ENCODE assay signal across 20 mouse cellular contexts in genomic region chr7:43775311-43776057, GRCm38 (mm10). TPM values are rescaled to one million over a fixed set of nuclear protein-coding genes. Genes with fewer than 3 reads are reported as not detected.
DNase-seq lines count a peak whose midpoint lies in the region; ATAC-seq and TF ChIP-seq lines count a peak whose summit lies in the region.
"Had no signal": no experiment of that assay in that cellular context is flagged by ENCODE, and none has a peak within 500 bp of the region (broad histone marks: within the 10 kb centered on the region; RNA-seq: fewer than 3 reads in every experiment).

No protein-coding gene starts in this region.

- peaks cover 6% of the 10 kb centered on the region for H3K4me1 ChIP-seq in midbrain, embryonic 11.5 days (ENCODE audit: control insufficient read depth, insufficient read depth, low read length)
- no peaks in the 10 kb centered on the region for H3K4me1 ChIP-seq in midbrain, embryonic 15.5 days
- peaks cover 7% of the 10 kb centered on the region for H3K4me1 ChIP-seq in ES-Bruce4 (ENCODE audit: control insufficient read depth, insufficient read depth, low read length)
- H3K4me1 ChIP-seq in limb, embryonic 10.5 days, result peaks cover 5% of the 10 kb centered on the region; the same call in 1 of the 2 replicates
- H3K4me1 ChIP-seq: heart, embryonic 13.5 days; hindbrain, embryonic 13.5 days; limb, embryonic 13.5 days had no signal

- H3K4me2 ChIP-seq in midbrain, embryonic 11.5 days, result no peak overlapping the region
- no peak overlapping the region for H3K4me2 ChIP-seq in midbrain, embryonic 15.5 days
- H3K4me2 ChIP-seq: heart, embryonic 13.5 days; hindbrain, embryonic 13.5 days; limb, embryonic 13.5 days; lung, embryonic 14.5 days had no signal

- H3K27me3 ChIP-seq in midbrain, embryonic 11.5 days (ENCODE audit: control insufficient read depth, insufficient read depth, low read length), result no peaks in the 10 kb centered on the region
- no peaks in the 10 kb centered on the region for H3K27me3 ChIP-seq in midbrain, embryonic 15.5 days (replicated peaks)
- H3K27me3 ChIP-seq in ES-Bruce4 (ENCODE audit: control insufficient read depth, insufficient read depth, low read length, poor library complexity, severe bottlenecking), result no peaks in the 10 kb centered on the region
- no peaks in the 10 kb centered on the region for H3K27me3 ChIP-seq in limb, embryonic 10.5 days (ENCODE audit: low read depth, poor library complexity, severe bottlenecking)
- H3K27me3 ChIP-seq: heart, embryonic 13.5 days; hindbrain, embryonic 13.5 days; limb, embryonic 13.5 days had no signal

- no peak overlapping the region for H3K4me3 ChIP-seq in midbrain, embryonic 11.5 days (ENCODE audit: low read depth, low read length)
- H3K4me3 ChIP-seq in midbrain, embryonic 15.5 days, result no peak overlapping the region
- H3K4me3 ChIP-seq in ES-Bruce4 (ENCODE audit: low read depth, low read length), result no peak overlapping the region
- no peak overlapping the region for H3K4me3 ChIP-seq in limb, embryonic 10.5 days
- H3K4me3 ChIP-seq: heart, embryonic 13.5 days; hindbrain, embryonic 13.5 days; limb, embryonic 13.5 days had no signal

- no peak for TF ChIP-seq EP300 in ES-Bruce4 (IDR thresholded peaks at IDR 0.05; ENCODE audit: insufficient read depth, low read depth, low read length)

- H3K27ac ChIP-seq in midbrain, embryonic 11.5 days (ENCODE audit: low read depth, low read length), result no peak overlapping the region
- H3K27ac ChIP-seq in midbrain, embryonic 15.5 days, result no peak overlapping the region
- peak overlapping the region; percentile 38 for H3K27ac ChIP-seq in ES-Bruce4 (ENCODE audit: insufficient read depth, low read length)
- H3K27ac ChIP-seq in limb, embryonic 10.5 days, result no peak overlapping the region
- H3K27ac ChIP-seq: heart, embryonic 13.5 days; hindbrain, embryonic 13.5 days; limb, embryonic 13.5 days had no signal

- no peaks in the 10 kb centered on the region for H3K9me3 ChIP-seq in midbrain, embryonic 11.5 days (ENCODE audit: control insufficient read depth, low read length)
- no peaks in the 10 kb centered on the region for H3K9me3 ChIP-seq in midbrain, embryonic 15.5 days
- H3K9me3 ChIP-seq in ES-Bruce4 (replicated peaks; ENCODE audit: control insufficient read depth, insufficient read depth, low read length, poor library complexity, severe bottlenecking), result no peaks in the 10 kb centered on the region
- H3K9me3 ChIP-seq in limb, embryonic 10.5 days (replicated peaks), result no peaks in the 10 kb centered on the region
- H3K9me3 ChIP-seq: heart, embryonic 13.5 days; hindbrain, embryonic 13.5 days; limb, embryonic 13.5 days had no signal

- no peak for TF ChIP-seq POLR2A in ES-Bruce4 (IDR thresholded peaks at IDR 0.05; ENCODE audit: insufficient read depth, low read length)

- WGBS in midbrain, embryonic 11.5 days, result 38% methylated on average over 7 of the region's 7 CpGs
- WGBS in midbrain, embryonic 15.5 days, result 48% methylated on average over 7 of the region's 7 CpGs
- 48% methylated on average over 7 of the region's 7 CpGs for WGBS in limb, embryonic 10.5 days

- H3K36me3 ChIP-seq in midbrain, embryonic 11.5 days (ENCODE audit: control insufficient read depth, insufficient read depth, low read length), result no peaks in the 10 kb centered on the region
- no peaks in the 10 kb centered on the region for H3K36me3 ChIP-seq in midbrain, embryonic 15.5 days (replicated peaks)
- H3K36me3 ChIP-seq in ES-Bruce4 (ENCODE audit: control insufficient read depth, insufficient read depth, low read length, poor library complexity, severe bottlenecking), result no peaks in the 10 kb centered on the region
- no peaks in the 10 kb centered on the region for H3K36me3 ChIP-seq in limb, embryonic 10.5 days
- H3K36me3 ChIP-seq: heart, embryonic 13.5 days; hindbrain, embryonic 13.5 days; limb, embryonic 13.5 days had no signal

- no peak overlapping the region; the same call in 1 of the 2 replicates for H3K9ac ChIP-seq in midbrain, embryonic 11.5 days (ENCODE audit: low read length)
- no peak overlapping the region for H3K9ac ChIP-seq in midbrain, embryonic 15.5 days
- H3K9ac ChIP-seq in ES-Bruce4 (ENCODE audit: low read depth, poor library complexity, severe bottlenecking), result peak overlapping the region; percentile 19; the same call in 1 of the 2 replicates
- H3K9ac ChIP-seq: heart, embryonic 13.5 days; hindbrain, embryonic 13.5 days; limb, embryonic 13.5 days; lung, embryonic 14.5 days had no signal

- intact Hi-C loops in heart, postnatal 14 days (cut with DNase I), result no loop called here
- intact Hi-C loops in gastrocnemius, postnatal 14 days (cut with DNase I; ENCODE audit: low total_unique reads), result no loop called here

- TF ChIP-seq CTCF in ES-Bruce4 (IDR thresholded peaks at IDR 0.05; ENCODE audit: low read depth, low read length), result no peak

- peak; percentile 77 for DNase-seq in heart, adult 11 months
- no peak for DNase-seq in heart, postnatal 14 days
- no peak for DNase-seq in midbrain, embryonic 11.5 days (ENCODE audit: low spot score, missing footprints)
- peak; percentile 26 for DNase-seq in limb, embryonic 10.5 days (ENCODE audit: low spot score)
- no peak for DNase-seq in left cerebral cortex, adult 18-20 months (ENCODE audit: low spot score in 2 of 2)
- no peak for DNase-seq in gastrocnemius, postnatal 14 days
- DNase-seq: cerebellum, postnatal 36 days; gastrocnemius, postnatal 25 days; layer of hippocampus, adult 9-11 months; lung, embryonic 14.5 days; right cerebral cortex, postnatal 25 days had no signal

- 0 out of 2 replicates have a peak, but pooled peaks have one; percentile 33 for ATAC-seq in midbrain, embryonic 11.5 days (ENCODE audit: low FRiP score)
- no peak for ATAC-seq in midbrain, embryonic 15.5 days (replicated peaks)

RNA-seq across cellular contexts. Expression of gene Klk11, which starts 1.1 kb away (rescaled TPM):
- under 1 TPM in 1 of 2 experiments, not detected in 1; 0.17 TPM for total RNA-seq in heart, postnatal 14 days (2021)
- 0.19 TPM in 1 of 2 replicates, not detected in the other for polyA plus RNA-seq in midbrain, embryonic 11.5 days (2014; fragmentation: Nextera tagmentation; extraction: Ambion mirVana)
- 0.17 TPM in 1 of 2 replicates, not detected in the other for polyA plus RNA-seq in midbrain, embryonic 15.5 days (2015; fragmentation: Nextera tagmentation; extraction: Ambion mirVana)
- not detected in 2 replicates for polyA plus RNA-seq in ES-Bruce4 (2011; ENCODE audit: insufficient read depth, insufficient read length, low read depth, missing spikeins)
- polyA plus RNA-seq in limb, embryonic 10.5 days (2016; fragmentation: Nextera tagmentation; extraction: Ambion mirVana), result 0.13 and 0.33 TPM in 2 replicates
- not detected for total RNA-seq in left cerebral cortex, adult 18-20 months (2021)
- total RNA-seq in gastrocnemius, postnatal 14 days (2021), result not detected
- total RNA-seq: gastrocnemius, postnatal 25 days; megakaryocyte, adult 5-6 weeks; MEL had no signal
- polyA plus RNA-seq: heart, embryonic 13.5 days; hindbrain, embryonic 13.5 days; kidney, embryonic 14.5 days; lung, embryonic 14.5 days had no signal

RNA-seq across cellular contexts. Expression of gene Klk10, which starts 5.4 kb away (rescaled TPM):
- under 1 TPM; 0.22 to 0.33 TPM for total RNA-seq in heart, postnatal 14 days (2021)
- polyA plus RNA-seq in midbrain, embryonic 11.5 days (2014; fragmentation: Nextera tagmentation; extraction: Ambion mirVana), result 0.19 and 0.29 TPM in 2 replicates
- polyA plus RNA-seq in midbrain, embryonic 15.5 days (2015; fragmentation: Nextera tagmentation; extraction: Ambion mirVana), result 0.12 and 0.17 TPM in 2 replicates
- polyA plus RNA-seq in ES-Bruce4 (2011; ENCODE audit: insufficient read depth, insufficient read length, low read depth, missing spikeins), result 1.2 and 2.1 TPM in 2 replicates
- polyA plus RNA-seq in limb, embryonic 10.5 days (2016; fragmentation: Nextera tagmentation; extraction: Ambion mirVana), result 0.20 and 0.25 TPM in 2 replicates
- not detected for total RNA-seq in left cerebral cortex, adult 18-20 months (2021)
- under 1 TPM in 1 of 2 experiments, not detected in 1; 0.22 TPM for total RNA-seq in gastrocnemius, postnatal 14 days (2021)
- total RNA-seq: megakaryocyte, adult 5-6 weeks; MEL had no signal
- polyA plus RNA-seq: hindbrain, embryonic 13.5 days had no signal

RNA-seq across cellular contexts. Expression of gene Klk12, which starts 6.8 kb away (rescaled TPM):
- total RNA-seq in heart, postnatal 14 days (2021), result not detected
- not detected in 2 replicates for polyA plus RNA-seq in midbrain, embryonic 11.5 days (2014; fragmentation: Nextera tagmentation; extraction: Ambion mirVana)
- not detected in 2 replicates for polyA plus RNA-seq in midbrain, embryonic 15.5 days (2015; fragmentation: Nextera tagmentation; extraction: Ambion mirVana)
- polyA plus RNA-seq in ES-Bruce4 (2011; ENCODE audit: insufficient read depth, insufficient read length, low read depth, missing spikeins), result not detected in 2 replicates
- not detected in 2 replicates for polyA plus RNA-seq in limb, embryonic 10.5 days (2016; fragmentation: Nextera tagmentation; extraction: Ambion mirVana)
- total RNA-seq in left cerebral cortex, adult 18-20 months (2021), result not detected
- total RNA-seq in gastrocnemius, postnatal 14 days (2021), result not detected
- total RNA-seq: gastrocnemius, postnatal 25 days; megakaryocyte, adult 5-6 weeks; MEL had no signal
- polyA plus RNA-seq: heart, embryonic 13.5 days; hindbrain, embryonic 13.5 days; kidney, embryonic 14.5 days; limb, embryonic 13.5 days; lung, embryonic 14.5 days; urinary bladder, adult 2 months had no signal

RNA-seq across cellular contexts. Expression of gene Klk9, which starts 16.2 kb away (rescaled TPM):
- not detected for total RNA-seq in heart, postnatal 14 days (2021)
- not detected in 2 replicates for polyA plus RNA-seq in midbrain, embryonic 11.5 days (2014; fragmentation: Nextera tagmentation; extraction: Ambion mirVana)
- polyA plus RNA-seq in midbrain, embryonic 15.5 days (2015; fragmentation: Nextera tagmentation; extraction: Ambion mirVana), result 0.12 and 0.27 TPM in 2 replicates
- not detected in 2 replicates for polyA plus RNA-seq in ES-Bruce4 (2011; ENCODE audit: insufficient read depth, insufficient read length, low read depth, missing spikeins)
- 0.09 TPM in 1 of 2 replicates, not detected in the other for polyA plus RNA-seq in limb, embryonic 10.5 days (2016; fragmentation: Nextera tagmentation; extraction: Ambion mirVana)
- not detected for total RNA-seq in left cerebral cortex, adult 18-20 months (2021)
- not detected for total RNA-seq in gastrocnemius, postnatal 14 days (2021)
- total RNA-seq: gastrocnemius, postnatal 25 days; megakaryocyte, adult 5-6 weeks; MEL had no signal
- polyA plus RNA-seq: kidney, embryonic 14.5 days; lung, embryonic 14.5 days; urinary bladder, adult 2 months had no signal

RNA-seq across cellular contexts. Expression of gene Klk8, which starts 21.9 kb away (rescaled TPM):
- 10 to 100 TPM; 10.6 to 14.2 TPM for total RNA-seq in heart, postnatal 14 days (2021)
- polyA plus RNA-seq in midbrain, embryonic 11.5 days (2014; fragmentation: Nextera tagmentation; extraction: Ambion mirVana), result 7.6 and 7.8 TPM in 2 replicates
- 7.3 and 10.0 TPM in 2 replicates for polyA plus RNA-seq in midbrain, embryonic 15.5 days (2015; fragmentation: Nextera tagmentation; extraction: Ambion mirVana)
- 12.7 and 15.5 TPM in 2 replicates for polyA plus RNA-seq in ES-Bruce4 (2011; ENCODE audit: insufficient read depth, insufficient read length, low read depth, missing spikeins)
- polyA plus RNA-seq in limb, embryonic 10.5 days (2016; fragmentation: Nextera tagmentation; extraction: Ambion mirVana), result 13.7 and 16.4 TPM in 2 replicates
- total RNA-seq in left cerebral cortex, adult 18-20 months (2021), result 1 to 10 TPM; 3.2 to 3.7 TPM
- total RNA-seq in gastrocnemius, postnatal 14 days (2021), result 1 to 10 TPM; 2.4 to 2.7 TPM
- total RNA-seq: MEL had no signal

Comparison
In these comparisons a context has a peak if more than half of its experiments do, and no peak if none do; other contexts are left out.
1. DNase-seq: peak in heart, adult 11 months (single experiment) and limb, embryonic 10.5 days (single experiment); none in heart, postnatal 14 days (0 of 2), midbrain, embryonic 11.5 days (single experiment), left cerebral cortex, adult 18-20 months (0 of 2) and gastrocnemius, postnatal 14 days (single experiment).